Mouse (Mus musculus) forebrain, embryonic 14.5 days (tissue): ENCODE results near the gene Atf5. TPM values are rescaled to one million over a fixed set of nuclear protein-coding genes. Genes with fewer than 3 reads are reported as not detected.

ENCODE experiments used
- ATAC-seq: fragments of 200-750 bp; cut with Nextera tagmentation; 2 replicates; pipeline ENCODE4 v1.8.0; 2017; ENCODE audit warnings: mild to moderate bottlenecking, moderate library complexity
- DNase-seq: peaks from one replicate; pipeline ENCODE4 v3.0.0-alpha.2; 2015; ENCODE audit warnings: low spot score
- H3K27ac ChIP-seq: fragments of 300-500 bp; sonication (generic); 2 replicates; pipeline ENCODE4 v1.5.1; 2014; ENCODE audit warnings: low read depth, mild to moderate bottlenecking, control low read depth, low read length, moderate library complexity
- H3K27me3 ChIP-seq: fragments of 300-500 bp; sonication (generic); replicated peaks from 2 replicates; pipeline ENCODE4 v1.6.1; 2014; ENCODE audit warnings: low read length, control low read depth, mixed read lengths; ENCODE audit not compliant: control insufficient read depth, insufficient read depth
- H3K36me3 ChIP-seq: fragments of 300-500 bp; sonication (generic); 2 replicates; pipeline ENCODE4 v1.6.1; 2014; ENCODE audit warnings: low read length, control low read depth; ENCODE audit not compliant: control insufficient read depth, insufficient read depth
- H3K4me1 ChIP-seq: fragments of 300-500 bp; sonication (generic); 2 replicates; pipeline ENCODE4 v1.6.1; 2014; ENCODE audit warnings: antibody characterized with exemption, low read length, control low read depth; ENCODE audit not compliant: control insufficient read depth, insufficient read depth
- H3K4me2 ChIP-seq: fragments of 300-500 bp; sonication (generic); 2 replicates; pipeline ENCODE4 v1.6.1; 2014; ENCODE audit warnings: mild to moderate bottlenecking, control low read depth, low read length
- H3K4me3 ChIP-seq: fragments of 300-500 bp; sonication (generic); 2 replicates; pipeline ENCODE4 v1.5.1; 2014; ENCODE audit warnings: low read depth, low read length, control low read depth
- H3K9ac ChIP-seq: fragments of 300-500 bp; sonication (generic); 2 replicates; pipeline ENCODE4 v1.6.1; 2014; ENCODE audit warnings: mild to moderate bottlenecking, low read length, control low read depth, moderate library complexity
- H3K9me3 ChIP-seq: fragments of 300-500 bp; sonication (generic); replicated peaks from 2 replicates; pipeline ENCODE4 v1.6.1; 2016; ENCODE audit warnings: low read length, control low read depth, mixed read lengths; ENCODE audit not compliant: control insufficient read depth
- WGBS: fragments of 180-500 bp; shearing (Covaris S2); extraction: QIAGEN DNeasy Blood & Tissue Kit; methylation state at CpG from one replicate; pipeline ENCODE4 v1.1.7; 2014; 5-methylcytosine and 5-hydroxymethylcytosine counted together
- microRNA counts: library from miRNA; unstranded; fragments of <30 nt; microRNA quantifications from one replicate; lab custom pipeline; 2016
- microRNA-seq: library from miRNA; unstranded; fragments of <30 nt; microRNA quantifications from one replicate; pipeline ENCODE4, GENCODE M21; 2016
- polyA plus RNA-seq: library from polyadenylated mRNA; unstranded; fragments of >200 nt; fragmentation: Nextera tagmentation; extraction: Ambion mirVana; gene quantifications from 2 replicates; pipeline ENCODE4 v1.2.1, GENCODE M21; 2014

Atf5 gene
- polyA plus RNA-seq, 1 experiment from 2014 or later, result 4.2 TPM

GRCm38 (mm10) chr7:44772591-44773204 lies 43.8 kb downstream of the Atf5 start:
- DNase-seq (no peak), ATAC-seq (no peak)
- Histone ChIP-seq H3K4me2 (no peak overlapping the region), H3K27ac (no peak overlapping the region), H3K27me3 (no peaks in the 10 kb centered on the region), H3K4me1 (no peaks in the 10 kb centered on the region), H3K9me3 (no peaks in the 10 kb centered on the region), H3K9ac (no peak overlapping the region), H3K36me3 (peaks cover 54% of the 10 kb centered on the region), H3K4me3 (no peak overlapping the region)
- WGBS, result 92% methylated on average over 8 of the region's 8 CpGs

- peak; percentile 52 for DNase-seq
- no peaks in the 10 kb centered on the region for H3K27me3 ChIP-seq
- H3K4me3 ChIP-seq, result no peak overlapping the region
- H3K4me2 ChIP-seq, result no peak overlapping the region
- no peak overlapping the region for H3K9ac ChIP-seq
- no peak for ATAC-seq
- WGBS, result 20% methylated on average over 6 of the region's 6 CpGs
- H3K27ac ChIP-seq, result no peak overlapping the region
- no peaks in the 10 kb centered on the region for H3K4me1 ChIP-seq
- peaks cover 58% of the 10 kb centered on the region for H3K36me3 ChIP-seq
- H3K9me3 ChIP-seq, result no peaks in the 10 kb centered on the region
These were observed 46.3 kb downstream of the Atf5 start for GRCm38 (mm10) chr7:44770046-44770578.

GRCm38 (mm10) chr7:44768129-44768528 lies 48.3 kb downstream of the Atf5 start:
- WGBS, result 91% methylated on average over 5 of the region's 5 CpGs
- Histone ChIP-seq H3K9ac (no peak overlapping the region), H3K9me3 (no peaks in the 10 kb centered on the region), H3K27ac (no peak overlapping the region), H3K4me3 (no peak overlapping the region), H3K27me3 (no peaks in the 10 kb centered on the region), H3K36me3 (peaks cover 69% of the 10 kb centered on the region), H3K4me2 (no peak overlapping the region), H3K4me1 (no peaks in the 10 kb centered on the region)
- ATAC-seq, result no peak
- no peak for DNase-seq

MicroRNAs within 50 kb of the gene (microRNA counts, 519-probe panel; counts per million panel counts)
- not detected for microRNA mmu-miR-707 (lab: Ali Mortazavi, UCI)

Small RNA genes lying within 50 kb of the gene (microRNA-seq; reads per million reads assigned to microRNA genes)
- gene Mir707, result not detected

Other genes with a start within 250 kb of the Atf5 start
- gene Napsa, start 244.3 kb downstream of the Atf5 start, polyA plus RNA-seq, result 0.74 and 0.79 TPM in 2 replicates
- gene Kcnc3, start 226.0 kb downstream of the Atf5 start, polyA plus RNA-seq, result 2.1 and 2.2 TPM in 2 replicates
- gene Myh14, start 145.8 kb downstream of the Atf5 start, polyA plus RNA-seq, result 0.74 and 1.1 TPM in 2 replicates
- gene Izumo2, start 107.9 kb downstream of the Atf5 start, polyA plus RNA-seq, result not detected in 2 replicates
- 32.0 and 33.5 TPM in 2 replicates for gene Vrk3, start 68.2 kb downstream of the Atf5 start, polyA plus RNA-seq
- 1.2 and 1.3 TPM in 2 replicates for gene Zfp473, start 65.6 kb downstream of the Atf5 start, polyA plus RNA-seq
- gene Nup62, start 570 bp downstream of the Atf5 start, polyA plus RNA-seq, result 40.4 and 43.6 TPM in 2 replicates
- 1.0 and 1.2 TPM in 2 replicates for gene Il4i1, start 271 bp downstream of the Atf5 start, polyA plus RNA-seq
- 70.4 and 75.4 TPM in 2 replicates for gene Akt1s1, start 32.3 kb upstream of the Atf5 start, polyA plus RNA-seq
- 79.6 and 105 TPM in 2 replicates for gene Tbc1d17, start 32.4 kb upstream of the Atf5 start, polyA plus RNA-seq
- 30.0 and 31.7 TPM in 2 replicates for gene Pnkp, start 40.5 kb upstream of the Atf5 start, polyA plus RNA-seq
- 447 and 458 TPM in 2 replicates for gene Ptov1, start 53.1 kb upstream of the Atf5 start, polyA plus RNA-seq
- gene Med25, start 76.1 kb upstream of the Atf5 start, polyA plus RNA-seq, result 75.4 and 94.0 TPM in 2 replicates
- 18.2 and 18.3 TPM in 2 replicates for gene Fuz, start 79.4 kb upstream of the Atf5 start, polyA plus RNA-seq
- 85.6 and 99.3 TPM in 2 replicates for gene Ap2a1, start 112.8 kb upstream of the Atf5 start, polyA plus RNA-seq
- gene Tsks, start 126.5 kb upstream of the Atf5 start, polyA plus RNA-seq, result not detected in 2 replicates
- 37.3 and 41.0 TPM in 2 replicates for gene Cpt1c, start 158.2 kb upstream of the Atf5 start, polyA plus RNA-seq
- 241 and 274 TPM in 2 replicates for gene Prmt1, start 169.9 kb upstream of the Atf5 start, polyA plus RNA-seq
- 52.7 and 60.6 TPM in 2 replicates for gene Irf3, start 181.0 kb upstream of the Atf5 start, polyA plus RNA-seq
- gene Bcl2l12, start 182.1 kb upstream of the Atf5 start, polyA plus RNA-seq, result 20.0 and 23.4 TPM in 2 replicates
- 40.5 and 47.8 TPM in 2 replicates for gene Scaf1, start 199.7 kb upstream of the Atf5 start, polyA plus RNA-seq
- 11.4 and 14.7 TPM in 2 replicates for gene Rras, start 201.3 kb upstream of the Atf5 start, polyA plus RNA-seq
- 13.6 and 16.0 TPM in 2 replicates for gene Prr12, start 236.2 kb upstream of the Atf5 start, polyA plus RNA-seq
- gene Nosip, start 245.8 kb upstream of the Atf5 start, polyA plus RNA-seq, result 70.4 and 71.8 TPM in 2 replicates
- gene Prrg2, start 246.0 kb upstream of the Atf5 start, polyA plus RNA-seq, result 12.0 and 13.4 TPM in 2 replicates